Mouse (Mus musculus): ENCODE results near the gene Olfr1377. TPM values are rescaled to one million over a fixed set of nuclear protein-coding genes. Genes with fewer than 3 reads are reported as not detected.
"Not testable (repeated sequence)": the region's sequence is repeated elsewhere in the genome, so short reads cannot be mapped to it uniquely, and the experiment has no call there.

Gene Olfr1377
- total and polyA plus RNA-seq, 3 experiments: not detected

DNA sequence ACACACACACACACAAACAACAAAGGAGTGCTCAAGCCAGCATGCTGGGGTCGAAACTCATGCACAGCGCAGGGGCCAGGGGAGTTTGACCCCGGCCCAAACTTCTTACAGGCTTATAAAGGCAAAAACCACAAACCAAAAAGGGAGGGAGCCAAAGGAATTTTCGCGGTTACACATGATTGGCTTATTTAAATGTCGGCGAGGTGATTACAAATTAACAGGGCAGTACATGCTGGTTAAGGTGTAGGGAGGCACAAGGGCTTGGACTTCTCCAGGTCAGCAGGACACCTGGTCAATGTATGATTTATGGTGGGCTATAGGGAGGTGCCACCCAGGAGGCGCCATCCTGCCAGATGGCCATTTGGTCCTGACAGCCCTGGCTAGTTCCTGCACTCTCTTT lies 47.6 kb downstream of the Olfr1377 start:
- H3K4me1 ChIP-seq (ENCODE audit: control insufficient read depth in 1 of 2, insufficient read depth in 2 of 2, low read length in 2 of 2); H3K9ac ChIP-seq (ENCODE audit: control insufficient read depth, low read depth, low read length, poor library complexity, severe bottlenecking); H3K27ac ChIP-seq (ENCODE audit: control insufficient read depth, low read depth, low read length); H3K27me3 ChIP-seq (ENCODE audit: control insufficient read depth in 1 of 2, insufficient read depth in 2 of 2, low read length in 2 of 2); H3K79me2 ChIP-seq (ENCODE audit: control insufficient read depth, insufficient read depth, low read length, poor library complexity); DNase-seq (ENCODE audit: low read depth, low spot score); H3K36me3 ChIP-seq (ENCODE audit: control insufficient read depth in 1 of 2, insufficient read depth in 2 of 2, low read length in 2 of 2); H3K4me3 ChIP-seq (ENCODE audit: control insufficient read depth in 1 of 2, insufficient read depth in 1 of 2, low read depth in 2 of 2, low read length in 2 of 2); H3K9me3 ChIP-seq (replicated peaks; ENCODE audit: insufficient read depth, low read length): not testable (repeated sequence)

DNA sequence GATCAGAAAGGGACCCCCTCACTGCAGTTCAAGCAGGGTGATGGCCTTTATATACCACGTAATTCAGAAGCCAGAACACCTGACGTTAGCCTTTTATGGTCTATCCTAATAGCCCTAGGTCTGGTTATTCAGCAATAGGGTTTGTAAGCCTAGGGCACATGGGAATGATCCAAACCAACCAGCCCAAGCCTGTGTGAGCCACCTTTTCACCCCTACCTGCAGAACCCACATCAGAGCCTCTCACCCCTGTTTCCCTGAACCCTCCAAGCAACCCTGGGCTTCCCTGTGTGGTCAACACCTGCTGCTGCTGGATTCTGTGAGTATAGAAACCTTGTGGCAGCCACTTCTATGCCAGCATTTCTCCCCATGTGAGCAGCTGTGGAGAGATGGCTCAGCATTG lies 48.5 kb downstream of the Olfr1377 start:
- Histone ChIP-seq H3K4me3 (ENCODE audit: control insufficient read depth in 1 of 2, insufficient read depth in 1 of 2, low read depth in 2 of 2, low read length in 2 of 2) (no peak overlapping the region), H3K27me3 (ENCODE audit: control insufficient read depth in 1 of 2, insufficient read depth in 2 of 2, low read length in 2 of 2) (no peaks in the 10 kb centered on the region), H3K4me1 (ENCODE audit: control insufficient read depth in 1 of 2, insufficient read depth in 2 of 2, low read length in 2 of 2) (no peaks in the 10 kb centered on the region), H3K9ac (ENCODE audit: control insufficient read depth, low read depth, low read length, poor library complexity, severe bottlenecking) (no peak overlapping the region), H3K36me3 (ENCODE audit: control insufficient read depth in 1 of 2, insufficient read depth in 2 of 2, low read length in 2 of 2) (no peaks in the 10 kb centered on the region), H3K79me2 (ENCODE audit: control insufficient read depth, insufficient read depth, low read length, poor library complexity) (no peaks in the 10 kb centered on the region), H3K9me3 (replicated peaks; ENCODE audit: insufficient read depth, low read length) (no peaks in the 10 kb centered on the region), H3K27ac (ENCODE audit: control insufficient read depth, low read depth, low read length) (no peak overlapping the region)
- no peak for DNase-seq (ENCODE audit: low read depth, low spot score)
- no peak for TF ChIP-seq BHLHE40 (IDR thresholded peaks at IDR 0.05; ENCODE audit: borderline replicate concordance, low read depth, low read length)
- no peak for TF ChIP-seq MXI1 (IDR thresholded peaks at IDR 0.05; ENCODE audit: low read depth, low read length)
- TF ChIP-seq KAT2A (conservative IDR thresholded peaks at IDR 0.05; ENCODE audit: low read depth, low read length): no peak
- no peak for TF ChIP-seq MYC (IDR thresholded peaks at IDR 0.05; ENCODE audit: low read depth, low read length)
- no peak for TF ChIP-seq POLR2AphosphoS2 (IDR thresholded peaks at IDR 0.05; ENCODE audit: low read length)
- no peak for TF ChIP-seq NELFE (IDR thresholded peaks at IDR 0.05; ENCODE audit: low read depth, low read length)
- TF ChIP-seq UBTF (IDR thresholded peaks at IDR 0.05; ENCODE audit: borderline replicate concordance, insufficient read depth, low read depth, low read length): no peak
- no peak for TF ChIP-seq TCF12 (IDR thresholded peaks at IDR 0.05; ENCODE audit: low read depth, low read length)
- no peak for TF ChIP-seq TBP (IDR thresholded peaks at IDR 0.05; ENCODE audit: low read depth, low read length)
- no peak for TF ChIP-seq RCOR1 (IDR thresholded peaks at IDR 0.05; ENCODE audit: low read depth, low read length)
- TF ChIP-seq E2F4 (IDR thresholded peaks at IDR 0.05; ENCODE audit: borderline replicate concordance, low read depth, low read length): no peak
- no peak for TF ChIP-seq TAL1 (IDR thresholded peaks at IDR 0.05; ENCODE audit: low read length)
- TF ChIP-seq MAFK (IDR thresholded peaks at IDR 0.05; ENCODE audit: borderline replicate concordance, low read depth, low read length): no peak
- no peak for TF ChIP-seq CTCF (IDR thresholded peaks at IDR 0.05 in 2 of 3, conservative IDR thresholded peaks at IDR 0.05 in 1 of 3; ENCODE audit: control insufficient read depth in 1 of 3, insufficient read depth in 1 of 3, low read depth in 2 of 3, low read length in 3 of 3, poor library complexity in 1 of 3, severe bottlenecking in 1 of 3)
- TF ChIP-seq GATA1 (IDR thresholded peaks at IDR 0.05; ENCODE audit: low read depth, low read length): no peak
- no peak for TF ChIP-seq ZNF384 (IDR thresholded peaks at IDR 0.05; ENCODE audit: low read depth, low read length)
- no peak for TF ChIP-seq SMC3 (IDR thresholded peaks at IDR 0.05; ENCODE audit: low read depth, low read length)
- no peak for TF ChIP-seq MAZ (IDR thresholded peaks at IDR 0.05; ENCODE audit: low read depth, low read length)

All from MEL (cell line).